ENCODE assay signal across 9 mouse cellular contexts in the genomic region with DNA sequence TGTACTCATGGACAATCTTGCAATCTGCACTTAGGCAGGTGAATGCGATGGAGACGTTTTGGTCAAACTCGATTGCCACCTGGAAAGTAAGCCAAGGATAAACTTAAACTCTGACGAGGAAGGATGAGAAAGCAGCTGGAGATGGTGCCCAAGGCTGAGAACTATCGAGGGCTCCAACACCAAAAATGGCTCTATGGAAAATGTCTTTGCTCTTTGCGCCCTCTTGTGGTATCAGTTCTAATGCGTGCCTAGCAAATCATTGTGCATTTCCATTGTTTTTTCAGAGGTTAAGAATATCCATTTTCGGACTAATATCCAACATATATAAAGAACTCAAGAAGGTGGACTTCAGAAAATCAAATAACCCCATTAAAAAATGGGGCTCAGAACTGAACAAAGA. TPM values are rescaled to one million over a fixed set of nuclear protein-coding genes. Genes with fewer than 3 reads are reported as not detected.
DNase-seq lines count a peak whose midpoint lies in the region; ATAC-seq and TF ChIP-seq lines count a peak whose summit lies in the region.
"Had no signal": no experiment of that assay in that cellular context is flagged by ENCODE, and none has a peak within 500 bp of the region (broad histone marks: within the 10 kb centered on the region; RNA-seq: fewer than 3 reads in every experiment).

No protein-coding gene starts in this region.

- peak; percentile 65 for TF ChIP-seq CTCF in left cerebral cortex, adult 2 months (IDR thresholded peaks at IDR 0.05)
- peak; percentile 64 for TF ChIP-seq CTCF in Patski (IDR thresholded peaks at IDR 0.05)

- CTCF ChIA-PET in Patski (lab: Charles Lee) = interaction anchor here (1.4 to 1.7 kb wide), 2 partner anchors 52 to 391 kb away, joined by 3 to 5 read pairs; no protein-coding TSS in a partner anchor

- H3K27ac ChIP-seq in left cerebral cortex, adult 2 months = no peak overlapping the region
- H3K27ac ChIP-seq: neural tube, embryonic 12.5 days had no signal

- no peaks in the 10 kb centered on the region for H3K27me3 ChIP-seq in Patski
- H3K27me3 ChIP-seq: neural tube, embryonic 12.5 days had no signal

- POLR2A ChIA-PET in Patski (lab: Charles Lee) = no interaction called here

- intact Hi-C loops in left cerebral cortex, adult 2 months (cut with DNase I) = loop anchor here (5.0 kb wide), 1 partner anchor 589 kb away; no protein-coding TSS in a partner anchor

- peak; percentile 45 to 52 for DNase-seq in cerebellum, adult 18-20 months
- DNase-seq in cerebellum, adult 11-12 months = no peak
- peak in 1 of 2 experiments; percentile 37 for DNase-seq in left cerebral cortex, adult 2 months (ENCODE audit: extremely low spot score in 1 of 2, low spot score in 2 of 2)
- DNase-seq in left cerebral cortex, adult 8-10 months (ENCODE audit: low spot score in 2 of 2) = no peak
- DNase-seq in Patski (ENCODE audit: low read depth, low spot score) = no peak
- DNase-seq in embryo, embryonic 11.5 days (ENCODE audit: low read depth, low spot score) = peak; percentile 29
- peak; percentile 53 for DNase-seq in lung, postnatal 36 days
- no peak for DNase-seq in spleen, postnatal 4 days (ENCODE audit: low spot score in 2 of 2)

- no peak for ATAC-seq in Patski

- H3K4me3 ChIP-seq in left cerebral cortex, adult 2 months = no peak overlapping the region
- H3K4me3 ChIP-seq: neural tube, embryonic 12.5 days had no signal

- in situ Hi-C loops in Patski (cut with MboI; ENCODE audit: low pct_unique_long_range_greater_than_20kb) = loop anchor here (10.0 to 25.0 kb wide), 2 partner anchors 202 to 594 kb away; no protein-coding TSS in a partner anchor

RNA-seq across cellular contexts. Expression of a gene that starts 26.1 kb away (rescaled TPM):
- under 1 TPM; 0.23 to 0.27 TPM for total RNA-seq in left cerebral cortex, adult 2 months (2021)
- under 1 TPM; 0.11 to 0.65 (median 0.34) TPM for total RNA-seq in left cerebral cortex, adult 8-10 months (2022)
- not detected for polyA plus RNA-seq in Patski (2021)

RNA-seq across cellular contexts. Expression of a gene that starts 38.9 kb away (rescaled TPM):
- under 1 TPM; 0.40 to 0.59 TPM for total RNA-seq in left cerebral cortex, adult 2 months (2021)
- total RNA-seq in left cerebral cortex, adult 8-10 months (2022) = 1 to 10 TPM in 3 of 4 experiments, under 1 TPM in 1; 0.82 to 2.1 (median 1.2) TPM
- 0.41 TPM for polyA plus RNA-seq in Patski (2021)

Comparison
In these comparisons a context has a peak if more than half of its experiments do, and no peak if none do; other contexts are left out.
1. DNase-seq: peak in cerebellum, adult 18-20 months (2 of 2), embryo, embryonic 11.5 days (single experiment) and lung, postnatal 36 days (single experiment); none in cerebellum, adult 11-12 months (single experiment), left cerebral cortex, adult 8-10 months (0 of 2), Patski (single experiment) and spleen, postnatal 4 days (0 of 2).